ENCODE assay signal across 8 mouse cellular contexts in genomic region chr12:57196286-57196607, GRCm38 (mm10). TPM values are rescaled to one million over a fixed set of nuclear protein-coding genes. Genes with fewer than 3 reads are reported as not detected.
DNase-seq lines count a peak whose midpoint lies in the region; ATAC-seq and TF ChIP-seq lines count a peak whose summit lies in the region.

No protein-coding gene starts in this region.

- H3K4me2 ChIP-seq in heart, embryonic 14.5 days (ENCODE audit: low read length): peak overlapping the region; percentile 90

- 23% methylated on average over 8 of the region's 8 CpGs for WGBS in heart, embryonic 14.5 days
- 8% methylated on average over 8 of the region's 8 CpGs for WGBS in hindbrain, embryonic 10.5 days
- WGBS in midbrain, embryonic 10.5 days: 5% methylated on average over 8 of the region's 8 CpGs

- H3K27ac ChIP-seq in heart, embryonic 14.5 days (replicated peaks in 1 of 2; ENCODE audit: control insufficient read depth in 1 of 2, insufficient read depth in 1 of 2, low read depth in 2 of 2, low read length in 2 of 2): no peak overlapping the region
- H3K27ac ChIP-seq in hindbrain, embryonic 10.5 days: peak overlapping the region; percentile 84
- H3K27ac ChIP-seq in midbrain, embryonic 10.5 days (replicated peaks): peak overlapping the region; percentile 88

- H3K27me3 ChIP-seq in heart, embryonic 14.5 days (ENCODE audit: control insufficient read depth, insufficient read depth, low read length): peaks cover 7% of the 10 kb centered on the region; the same call in 1 of the 2 replicates
- H3K27me3 ChIP-seq in G1E (ENCODE audit: insufficient read depth, low read length): no peaks in the 10 kb centered on the region
- peaks cover 23% of the 10 kb centered on the region for H3K27me3 ChIP-seq in hindbrain, embryonic 10.5 days (ENCODE audit: insufficient read depth, poor library complexity, severe bottlenecking)
- peaks cover 19% of the 10 kb centered on the region for H3K27me3 ChIP-seq in midbrain, embryonic 10.5 days (ENCODE audit: low read depth, poor library complexity, severe bottlenecking)

- peak overlapping the region; percentile 68 for H3K9ac ChIP-seq in heart, embryonic 14.5 days (ENCODE audit: low read length)

- no peak for DNase-seq in heart, adult 8-10 months (ENCODE audit: low spot score)
- DNase-seq in G1E (ENCODE audit: low spot score) (no peak), adipocyte (ENCODE audit: low spot score) (no peak)
- no peak for DNase-seq in hindbrain, embryonic 10.5 days (ENCODE audit: low spot score)
- no peak for DNase-seq in midbrain, embryonic 10.5 days (ENCODE audit: low spot score)
- no peak for DNase-seq in thymus, adult 18-20 months
- DNase-seq in layer of hippocampus, adult 8-10 months (ENCODE audit: low spot score in 2 of 2): no peak

- H3K36me3 ChIP-seq in heart, embryonic 14.5 days (ENCODE audit: control insufficient read depth, insufficient read depth, low read length): no peaks in the 10 kb centered on the region
- peaks cover 14% of the 10 kb centered on the region for H3K36me3 ChIP-seq in G1E (replicated peaks)
- no peaks in the 10 kb centered on the region for H3K36me3 ChIP-seq in hindbrain, embryonic 10.5 days
- no peaks in the 10 kb centered on the region for H3K36me3 ChIP-seq in midbrain, embryonic 10.5 days

- no peak for ATAC-seq in heart, embryonic 14.5 days (ENCODE audit: insufficient number of reproducible peaks, insufficient read depth, low FRiP score, low read depth)
- no peak for ATAC-seq in G1E (ENCODE audit: extremely low read depth, insufficient number of reproducible peaks, low FRiP score, poor library complexity, severe bottlenecking)

- H3K9me3 ChIP-seq in heart, embryonic 14.5 days (ENCODE audit: control insufficient read depth, low read length): no peaks in the 10 kb centered on the region
- H3K9me3 ChIP-seq in G1E (replicated peaks): no peaks in the 10 kb centered on the region
- no peaks in the 10 kb centered on the region for H3K9me3 ChIP-seq in hindbrain, embryonic 10.5 days
- no peaks in the 10 kb centered on the region for H3K9me3 ChIP-seq in midbrain, embryonic 10.5 days (replicated peaks)

- H3K4me1 ChIP-seq in heart, embryonic 14.5 days (ENCODE audit: control insufficient read depth in 2 of 2, insufficient read depth in 2 of 2, low read length in 2 of 2): peaks cover 0 to 3% of the 10 kb centered on the region in 2 experiments; a peak in 1 of 4 replicates
- peaks cover 48% of the 10 kb centered on the region for H3K4me1 ChIP-seq in G1E (ENCODE audit: insufficient read depth, low read depth, low read length)
- H3K4me1 ChIP-seq in hindbrain, embryonic 10.5 days (replicated peaks): peaks cover 17% of the 10 kb centered on the region
- peaks cover 21% of the 10 kb centered on the region for H3K4me1 ChIP-seq in midbrain, embryonic 10.5 days

- H3K4me3 ChIP-seq in heart, embryonic 14.5 days (ENCODE audit: control insufficient read depth in 1 of 2, insufficient read depth in 1 of 2, low read depth in 1 of 2, low read length in 2 of 2): peak overlapping the region; percentile 61 to 67
- H3K4me3 ChIP-seq in G1E (ENCODE audit: low read depth, low read length): peak overlapping the region; percentile 76
- H3K4me3 ChIP-seq in hindbrain, embryonic 10.5 days: peak overlapping the region; percentile 61
- peak overlapping the region; percentile 67 for H3K4me3 ChIP-seq in midbrain, embryonic 10.5 days

- no peak for TF ChIP-seq CTCF in G1E (IDR thresholded peaks at IDR 0.05; ENCODE audit: low read depth, low read length)

RNA-seq across cellular contexts. Expression of gene Slc25a21, which starts 1.0 kb away (rescaled TPM):
- polyA plus RNA-seq in heart, embryonic 14.5 days (2014; fragmentation: Nextera tagmentation; extraction: Ambion mirVana): 0.20 and 0.27 TPM in 2 replicates
- total RNA-seq in heart, adult 8-10 months (2022): under 1 TPM; 0.20 to 0.72 (median 0.58) TPM
- total RNA-seq in G1E (2014; fragmentation: Nextera tagmentation) (32.0 and 37.0 TPM in 2 replicates), G1E (2017) (14.6 and 16.2 TPM in 2 replicates)
- polyA plus RNA-seq in G1E (2012): 9.1 and 9.7 TPM in 2 replicates
- polyA plus RNA-seq in hindbrain, embryonic 10.5 days (2016; fragmentation: Nextera tagmentation; extraction: Ambion mirVana): 1.3 and 3.3 TPM in 2 replicates
- 2.5 and 4.0 TPM in 2 replicates for polyA plus RNA-seq in midbrain, embryonic 10.5 days (2016; fragmentation: Nextera tagmentation; extraction: Ambion mirVana)
- 1 to 10 TPM in 1 of 4 experiments, under 1 TPM in 3; 0.27 to 1.1 (median 0.42) TPM for total RNA-seq in layer of hippocampus, adult 8-10 months (2022)

RNA-seq across cellular contexts. Expression of gene Prps1l3, which starts 34.0 kb away (rescaled TPM):
- polyA plus RNA-seq in heart, embryonic 14.5 days (2014; fragmentation: Nextera tagmentation; extraction: Ambion mirVana): 33.1 and 37.0 TPM in 2 replicates
- 10 to 100 TPM; 16.0 to 19.4 (median 18.2) TPM for total RNA-seq in heart, adult 8-10 months (2022)
- 130 and 142 TPM in 2 replicates for total RNA-seq in G1E (2014; fragmentation: Nextera tagmentation)
- 191 and 203 TPM in 2 replicates for total RNA-seq in G1E (2017)
- 39.2 and 41.0 TPM in 2 replicates for polyA plus RNA-seq in G1E (2012)
- polyA plus RNA-seq in hindbrain, embryonic 10.5 days (2016; fragmentation: Nextera tagmentation; extraction: Ambion mirVana): 54.8 and 75.7 TPM in 2 replicates
- 74.9 and 83.9 TPM in 2 replicates for polyA plus RNA-seq in midbrain, embryonic 10.5 days (2016; fragmentation: Nextera tagmentation; extraction: Ambion mirVana)
- 10 to 100 TPM; 15.4 to 19.8 (median 18.4) TPM for total RNA-seq in layer of hippocampus, adult 8-10 months (2022)

RNA-seq across cellular contexts. Expression of gene Mipol1, which starts 34.0 kb away (rescaled TPM):
- 7.7 and 8.1 TPM in 2 replicates for polyA plus RNA-seq in heart, embryonic 14.5 days (2014; fragmentation: Nextera tagmentation; extraction: Ambion mirVana)
- 1 to 10 TPM; 2.9 to 6.3 (median 4.0) TPM for total RNA-seq in heart, adult 8-10 months (2022)
- 44.8 and 49.7 TPM in 2 replicates for total RNA-seq in G1E (2014; fragmentation: Nextera tagmentation)
- 17.4 and 23.7 TPM in 2 replicates for total RNA-seq in G1E (2017)
- 4.4 and 5.2 TPM in 2 replicates for polyA plus RNA-seq in G1E (2012)
- 6.7 and 8.5 TPM in 2 replicates for polyA plus RNA-seq in hindbrain, embryonic 10.5 days (2016; fragmentation: Nextera tagmentation; extraction: Ambion mirVana)
- polyA plus RNA-seq in midbrain, embryonic 10.5 days (2016; fragmentation: Nextera tagmentation; extraction: Ambion mirVana): 7.8 and 8.9 TPM in 2 replicates
- 1 to 10 TPM; 4.5 to 7.4 (median 6.4) TPM for total RNA-seq in layer of hippocampus, adult 8-10 months (2022)

Comparison
In these comparisons a context has a peak if more than half of its experiments do, and no peak if none do; other contexts are left out.
1. H3K27ac ChIP-seq: peak in hindbrain, embryonic 10.5 days (single experiment) and midbrain, embryonic 10.5 days (single experiment); none in heart, embryonic 14.5 days (0 of 2).
2. Peak in every context shown above with its lines, with median percentiles within 50 percentile points of each other: H3K4me3 ChIP-seq.